Mouse (Mus musculus) ES-E14 (cell line): ENCODE data around the gene Dpp9.

Source experiments
- CHD2 ChIP-seq: IDR thresholded peaks from 2 replicates; pipeline ENCODE4 v1.6.1; 2014; ENCODE audit warnings: mild to moderate bottlenecking, low read depth, low read length, inconsistent platforms
- ZC3H11A ChIP-seq: IDR thresholded peaks from 2 replicates; pipeline ENCODE4 v1.6.1; 2012; ENCODE audit warnings: low read depth, mild to moderate bottlenecking, inconsistent platforms, low read length, borderline replicate concordance
- ZNF384 ChIP-seq: IDR thresholded peaks from 2 replicates; pipeline ENCODE4 v1.6.1; 2012; ENCODE audit warnings: low read depth, low read length, inconsistent platforms

DNA sequence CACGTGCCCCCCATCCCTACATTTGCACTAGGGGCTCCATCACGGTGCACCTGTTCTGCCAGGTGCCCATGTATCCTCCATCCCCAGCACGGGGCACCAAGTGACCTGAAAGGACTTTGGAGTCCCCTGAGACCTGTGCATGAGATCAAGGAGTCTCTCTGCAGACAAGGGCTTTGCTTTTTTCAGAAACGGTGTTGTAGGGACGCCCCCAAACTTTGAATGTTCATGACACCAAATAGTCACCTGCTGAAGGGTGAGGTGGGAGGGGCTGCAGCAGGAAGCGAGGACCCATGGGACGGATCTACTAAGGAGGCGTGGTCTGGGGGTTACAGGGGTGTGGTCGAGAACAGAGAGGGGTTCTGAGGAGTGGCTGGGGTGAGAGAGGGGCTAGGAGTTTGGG lies 70.4 kb downstream of the Dpp9 start:
- TF ChIP-seq ZC3H11A (no peak), ZNF384 (no peak), CHD2 (no peak)
